Mouse (Mus musculus) megakaryocyte-erythroid progenitor cell, adult 5-6 weeks (primary cell): ENCODE data around the gene Auh. TPM values are rescaled to one million over a fixed set of nuclear protein-coding genes. Genes with fewer than 3 reads are reported as not detected.
A peak's percentile ranks its signal among the peaks of the same experiment; 100 is the strongest.

Experiments used
- ATAC-seq: replicated peaks from 2 replicates; pipeline ENCODE4 v1.8.0; 2016; ENCODE audit warnings: mild to moderate bottlenecking, inconsistent platforms; ENCODE audit not compliant: severe bottlenecking, poor library complexity, low FRiP score, low TSS enrichment
- total RNA-seq, 2 experiments: library from RNA; stranded (forward) in 1 of 2; stranded (reverse) in 1 of 2; fragments of 200-1000, 215-1000 nt in 1 of 2; fragments of >200 nt in 1 of 2; fragmentation: Nextera tagmentation in 1 of 2; gene quantifications; 2 replicates each; pipeline ENCODE4 v1.2.3; 2014 to 2017

Auh gene
- total RNA-seq, 2 experiments from 2014 or later = 24.9 to 28.8 TPM

DNA sequence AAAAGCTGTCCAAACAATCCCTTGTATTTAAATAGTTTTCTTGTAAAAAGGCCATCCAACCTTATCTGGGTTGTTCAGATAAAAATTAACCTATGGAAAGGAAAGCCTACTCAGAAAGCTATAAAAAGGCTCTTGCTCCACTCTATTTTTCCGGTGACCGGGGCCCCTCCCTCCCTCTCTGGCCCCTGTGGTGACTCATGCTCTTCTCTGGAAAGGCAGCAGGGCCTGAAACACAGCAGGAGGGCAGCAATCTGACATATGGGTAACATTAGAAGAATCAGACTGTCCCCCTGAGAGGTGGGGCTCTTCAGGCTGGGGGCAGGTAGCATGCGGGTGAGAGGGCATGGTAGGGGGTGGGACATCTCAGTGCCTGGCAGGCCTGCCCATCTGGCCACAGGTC, 110.7 kb downstream of the Auh start:
- ATAC-seq = no peak

DNA sequence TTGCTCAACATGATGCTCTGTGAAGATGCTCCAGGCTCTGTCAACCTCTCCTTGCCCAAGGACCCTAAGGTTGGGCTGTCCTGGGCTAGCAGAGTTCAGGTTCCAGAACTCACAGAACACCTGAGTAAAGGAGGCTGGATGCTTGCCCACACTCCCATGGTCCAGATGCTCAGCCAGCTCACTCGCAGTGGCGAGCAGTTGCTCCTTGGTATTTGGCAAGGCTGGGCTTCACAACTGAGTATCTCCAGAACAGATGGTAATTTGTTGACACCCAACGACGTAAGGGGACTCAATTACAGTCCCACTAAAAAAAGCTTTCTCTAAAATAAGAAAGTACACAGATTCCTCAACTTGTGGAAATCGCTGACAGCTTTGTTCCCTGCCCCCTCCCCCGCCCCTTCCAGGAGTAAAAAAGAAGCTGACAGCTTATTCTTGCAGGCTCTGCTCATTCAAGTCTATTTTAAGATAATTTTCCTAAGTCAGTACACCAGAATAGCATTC, 111.4 kb downstream of the Auh start:
- no peak for ATAC-seq

DNA sequence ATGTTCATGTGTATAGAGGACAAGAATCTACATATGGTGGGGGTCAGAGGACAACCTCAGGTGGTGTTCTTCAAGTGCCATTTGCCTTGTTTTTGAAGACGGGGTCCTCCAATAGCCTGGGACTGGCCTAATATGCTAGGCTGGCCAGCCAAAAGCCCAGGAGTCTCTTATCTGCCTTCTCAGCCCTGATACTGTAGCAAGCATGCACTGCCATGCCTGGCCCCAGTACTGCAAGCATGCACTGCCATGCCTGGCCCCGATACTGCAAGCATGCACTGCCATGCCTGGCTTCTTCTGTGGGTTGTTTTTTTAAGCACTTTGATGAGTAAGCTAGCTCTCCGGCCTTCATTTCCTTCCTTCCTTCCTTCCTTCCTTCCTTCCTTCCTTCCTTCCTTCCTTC, 115.7 kb downstream of the Auh start:
- peak; percentile 58; the same call in 1 of the 2 replicates for ATAC-seq

DNA sequence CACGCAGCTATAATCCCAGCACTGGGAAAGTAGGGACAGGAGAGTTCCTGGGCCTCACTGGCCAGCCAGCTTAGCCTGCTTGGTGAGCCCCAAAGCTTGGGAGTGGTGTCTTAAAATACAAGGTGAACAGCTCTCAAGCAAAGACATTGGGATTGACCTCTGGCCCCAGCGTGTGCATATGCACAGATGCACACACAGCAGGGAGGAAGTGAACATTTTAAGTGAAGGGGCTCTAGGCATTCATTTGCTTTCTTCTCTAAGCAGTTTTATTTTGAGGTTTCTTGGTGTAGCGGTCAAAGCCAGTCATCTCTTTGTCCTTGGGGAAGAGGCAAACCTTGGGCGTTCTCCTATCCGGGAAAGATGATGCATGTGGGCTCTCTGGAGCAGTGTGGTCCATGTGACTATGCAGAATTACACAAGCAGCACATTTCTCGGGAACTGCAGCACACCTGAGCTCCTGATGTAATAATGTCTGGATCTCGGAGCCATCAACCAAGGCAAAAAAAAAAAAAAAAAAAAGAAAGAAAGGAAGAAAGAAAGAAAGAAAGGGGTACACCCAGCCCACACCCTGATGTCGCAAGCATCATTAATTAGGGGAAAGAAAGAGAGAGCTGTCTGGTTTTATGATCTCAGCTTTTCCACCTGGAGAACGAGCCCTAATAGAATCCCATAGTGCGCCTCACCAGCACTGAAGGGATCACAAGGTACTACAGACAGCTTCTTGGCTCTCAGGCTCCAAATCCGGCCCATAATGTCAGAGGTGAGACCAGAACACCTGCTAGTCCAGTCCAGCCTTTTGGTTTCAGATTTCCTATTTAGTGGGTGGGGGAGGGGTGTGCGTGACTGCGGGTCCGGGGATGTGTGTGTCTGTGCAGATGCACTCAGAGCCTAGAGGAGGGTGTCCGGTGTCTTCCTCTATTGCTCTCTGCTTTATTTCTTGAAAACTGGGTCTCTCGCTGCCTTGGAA, 116.6 kb downstream of the Auh start:
- no peak for ATAC-seq

DNA sequence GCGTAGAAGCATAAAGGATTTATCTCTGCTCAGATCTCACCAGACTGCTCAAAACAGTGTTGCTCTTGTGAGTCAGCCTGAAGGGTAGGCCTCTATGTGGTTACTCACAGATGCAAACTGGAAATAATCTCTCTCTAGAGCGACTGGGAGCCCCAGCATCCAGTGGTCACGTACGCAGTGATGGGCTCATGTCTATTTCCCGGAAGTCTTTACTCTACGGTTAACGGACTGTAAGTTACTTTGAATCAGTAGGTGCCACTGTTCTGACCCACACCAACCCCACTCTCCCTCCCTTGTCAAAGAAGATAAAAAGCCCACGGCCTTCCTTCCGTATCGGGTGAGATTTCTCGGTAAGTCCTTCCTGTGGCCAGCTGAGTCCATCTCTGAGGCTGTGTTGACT, 121.8 kb downstream of the Auh start:
- no peak for ATAC-seq

DNA sequence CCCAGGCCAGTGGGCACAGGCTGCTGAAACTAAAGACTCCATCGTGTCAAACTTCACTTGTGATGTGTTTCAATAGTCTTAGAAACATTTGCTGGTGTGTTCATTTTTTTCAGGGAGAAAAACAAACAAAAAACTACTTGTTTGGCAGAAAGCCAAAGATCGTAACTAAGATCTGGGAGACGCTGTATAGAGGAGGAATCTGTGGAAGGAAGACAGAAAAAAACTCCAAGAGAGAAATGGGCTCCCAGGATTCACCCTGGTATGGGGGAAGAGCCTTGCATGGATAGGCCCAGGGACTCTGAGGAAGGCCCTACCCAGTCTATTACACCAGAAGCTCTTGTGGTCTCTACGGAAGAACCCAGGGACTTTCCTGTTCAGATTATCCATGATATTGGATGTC, 123.5 kb downstream of the Auh start:
- no peak for ATAC-seq

DNA sequence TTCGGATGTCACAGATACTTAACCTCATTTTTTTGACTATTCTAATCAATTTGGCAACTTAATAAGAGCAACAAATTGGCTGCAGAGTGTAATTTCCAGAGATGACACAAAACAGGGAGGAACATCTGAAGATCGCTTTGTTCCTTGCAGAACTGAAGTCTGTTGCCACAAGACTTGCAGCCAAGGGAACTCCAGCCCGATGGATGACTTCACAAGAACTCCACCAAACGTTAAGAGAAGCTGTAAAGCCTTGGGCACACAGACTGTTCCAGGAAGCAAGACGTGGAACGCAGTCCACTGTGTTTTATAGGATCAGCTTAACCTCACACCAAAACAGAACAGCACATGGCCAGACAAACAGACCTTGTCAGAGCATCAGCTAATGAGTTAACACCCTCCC, 123.9 kb downstream of the Auh start:
- ATAC-seq = no peak

DNA sequence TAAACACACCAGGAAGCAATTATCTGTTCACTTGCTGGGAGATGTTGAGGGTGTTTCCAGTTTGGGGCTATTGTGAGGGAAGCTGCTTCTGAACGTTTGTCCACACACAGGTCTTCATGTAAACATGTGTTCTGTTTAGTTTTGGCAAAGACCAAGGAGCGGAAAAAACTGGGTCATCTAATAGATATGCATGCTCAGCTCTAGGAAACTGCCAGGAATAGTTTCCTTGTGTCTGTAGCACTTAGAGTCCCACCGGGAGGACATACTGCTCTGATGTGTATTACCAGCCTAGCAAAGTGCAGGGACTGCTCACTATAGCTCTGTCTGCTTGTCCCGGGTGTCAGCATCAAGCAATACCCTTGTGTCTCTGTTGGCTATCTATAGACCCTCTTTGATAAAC, 127.0 kb downstream of the Auh start:
- ATAC-seq = no peak

DNA sequence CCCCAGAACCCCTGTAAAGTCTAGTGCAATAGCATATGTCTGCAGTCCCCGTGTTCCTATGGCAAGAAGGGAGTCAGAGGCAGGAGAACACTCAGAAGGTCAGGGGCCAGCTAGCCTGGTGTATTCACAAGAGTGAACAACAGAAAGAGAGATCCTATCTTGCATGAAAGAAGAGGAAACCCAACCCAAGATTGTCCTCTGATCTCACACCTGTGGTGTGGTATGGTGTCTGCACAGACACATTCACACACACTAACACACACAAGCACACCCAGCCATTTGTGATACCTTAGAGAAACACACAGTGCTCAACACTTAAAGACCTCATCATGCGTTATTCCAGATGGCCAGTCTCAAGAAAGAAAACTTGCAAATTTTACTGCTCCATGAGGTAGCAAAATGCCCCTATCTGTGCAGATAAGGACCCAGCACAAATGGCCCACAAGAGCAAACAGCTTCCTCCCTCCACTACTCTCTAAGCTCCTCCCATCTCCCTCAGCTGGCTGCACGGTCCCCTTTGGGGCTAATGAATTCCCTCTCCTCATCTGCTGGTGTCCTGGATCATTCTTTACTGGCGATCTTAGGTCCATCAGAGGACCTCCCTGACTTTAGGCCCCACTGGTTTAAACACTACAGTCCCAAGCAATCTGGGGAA, 128.7 kb downstream of the Auh start:
- peak; percentile 72 for ATAC-seq

DNA sequence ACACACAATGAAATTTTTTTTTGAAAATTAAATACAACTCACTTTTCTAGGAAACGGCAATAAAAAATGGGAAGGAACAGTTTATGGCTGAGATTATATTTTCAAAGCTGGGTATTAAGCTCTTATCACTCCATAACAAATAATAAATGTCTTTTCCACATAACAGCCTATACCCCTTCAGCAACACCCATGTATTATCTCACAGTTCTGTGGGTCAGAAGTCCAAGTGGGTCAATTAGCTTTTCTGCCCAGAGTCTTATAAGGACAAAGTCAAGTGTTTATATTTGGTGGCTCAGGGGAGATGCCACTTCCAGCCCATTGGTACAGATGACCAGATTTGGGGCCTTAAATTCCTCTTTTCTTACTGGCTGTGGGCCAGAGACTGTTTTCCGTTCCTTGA, 129.4 kb downstream of the Auh start:
- no peak for ATAC-seq

DNA sequence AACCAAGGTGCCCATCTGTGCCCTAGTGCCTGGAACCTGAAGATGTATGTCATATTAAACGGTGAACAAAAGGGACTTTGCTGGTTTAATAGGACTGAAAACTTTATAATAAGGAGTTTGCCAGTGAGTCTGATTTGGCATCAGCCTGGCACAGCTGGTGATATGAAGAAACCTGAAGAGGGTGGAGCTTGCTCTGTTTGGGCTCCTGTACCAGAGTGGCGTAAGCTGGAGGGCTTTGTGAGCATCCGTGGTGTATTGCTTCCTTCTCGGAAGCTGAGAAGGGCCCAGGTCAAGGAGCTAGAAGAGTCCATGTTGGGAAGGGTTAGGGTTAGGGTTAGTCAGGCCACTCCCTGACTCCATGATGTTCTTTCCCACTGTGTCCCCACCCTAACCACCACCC, 135.2 kb downstream of the Auh start:
- no peak for ATAC-seq

DNA sequence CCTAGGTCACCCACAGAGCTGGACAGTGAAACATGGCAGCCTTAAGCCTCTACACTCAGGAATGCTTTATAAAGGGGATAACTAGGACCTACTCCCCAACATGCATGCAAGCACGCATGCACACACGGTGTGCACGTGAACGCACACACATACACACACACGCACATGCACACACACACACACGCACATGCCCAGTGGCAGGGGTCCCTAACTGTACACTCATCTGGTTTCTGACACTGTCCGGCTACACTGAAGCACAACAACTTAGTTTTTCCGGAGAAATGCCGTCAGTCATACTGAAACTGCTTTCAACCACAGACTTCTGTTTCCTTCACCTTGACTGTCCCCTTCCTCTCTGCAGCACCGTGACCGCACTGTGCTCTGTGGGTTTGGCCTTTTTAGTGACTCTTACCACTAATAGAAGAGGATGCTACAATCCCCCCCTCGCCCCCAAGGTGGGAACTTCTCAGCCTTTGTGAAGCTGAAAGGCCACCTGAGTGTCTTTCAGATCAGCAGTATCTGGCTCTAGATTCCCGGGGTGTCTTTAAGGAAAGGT, 136.0 kb downstream of the Auh start:
- ATAC-seq = no peak

DNA sequence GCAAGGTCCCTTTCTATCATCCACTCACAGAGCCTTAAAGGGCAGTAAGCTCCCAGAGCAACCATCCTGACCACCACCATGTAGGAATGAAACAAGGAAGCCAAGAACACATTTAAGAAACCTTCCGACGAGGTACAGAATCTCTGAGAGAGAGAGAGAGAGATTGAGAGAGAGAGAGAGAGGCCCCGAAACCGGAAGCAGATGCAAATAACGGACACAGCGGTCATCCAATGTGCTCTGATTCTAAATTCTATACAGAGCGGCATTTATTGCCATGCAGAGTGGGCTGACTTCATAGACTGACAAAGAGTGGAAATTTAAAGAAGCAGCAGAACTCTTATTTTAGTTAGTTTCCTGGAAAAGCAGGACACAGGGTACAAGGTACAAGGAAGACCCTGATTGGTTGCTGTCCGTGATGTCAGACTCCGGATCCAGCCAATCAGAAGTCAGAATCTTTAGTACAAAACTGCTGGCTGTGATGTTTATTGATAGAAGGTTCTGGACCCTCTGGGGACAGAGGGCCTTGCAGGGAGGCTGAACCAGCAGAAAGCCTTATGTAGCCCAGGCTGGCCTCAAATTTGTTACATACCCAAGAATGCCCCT, 137.1 kb downstream of the Auh start:
- no peak for ATAC-seq

DNA sequence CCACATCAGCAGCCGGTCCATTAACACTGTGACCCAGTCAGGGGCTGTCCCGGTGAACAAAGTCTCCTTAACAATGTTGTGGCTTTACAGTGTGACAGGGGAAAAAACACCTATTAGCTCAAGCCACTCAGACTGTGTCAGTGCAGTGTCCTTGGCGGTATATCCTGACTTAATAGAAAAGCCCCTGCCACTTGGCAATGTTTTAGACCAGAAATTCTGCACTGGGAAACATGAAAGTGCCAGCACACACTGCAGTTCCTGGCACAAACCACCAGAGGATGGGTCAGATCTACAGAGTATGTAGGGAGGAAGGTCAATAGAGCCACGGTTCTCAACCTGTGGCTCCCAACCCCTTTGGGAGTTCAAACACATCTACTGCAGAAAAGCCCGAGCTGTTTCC, 138.6 kb downstream of the Auh start:
- no peak for ATAC-seq

Other genes starting within 250 kb of the Auh start
- 0.64 TPM in 1 of 2 replicates, not detected in the other for gene Nfil3, start 51.4 kb upstream of the Auh start, total RNA-seq (2014; fragmentation: Nextera tagmentation)
- gene Nfil3, start 51.4 kb upstream of the Auh start, total RNA-seq (2017) = 0.85 and 0.88 TPM in 2 replicates